Mouse (Mus musculus): ENCODE results near the gene Selenov. TPM values are rescaled to one million over a fixed set of nuclear protein-coding genes. Genes with fewer than 3 reads are reported as not detected.

Selenov gene
- total and polyA plus RNA-seq, 3 experiments, result not detected

DNA sequence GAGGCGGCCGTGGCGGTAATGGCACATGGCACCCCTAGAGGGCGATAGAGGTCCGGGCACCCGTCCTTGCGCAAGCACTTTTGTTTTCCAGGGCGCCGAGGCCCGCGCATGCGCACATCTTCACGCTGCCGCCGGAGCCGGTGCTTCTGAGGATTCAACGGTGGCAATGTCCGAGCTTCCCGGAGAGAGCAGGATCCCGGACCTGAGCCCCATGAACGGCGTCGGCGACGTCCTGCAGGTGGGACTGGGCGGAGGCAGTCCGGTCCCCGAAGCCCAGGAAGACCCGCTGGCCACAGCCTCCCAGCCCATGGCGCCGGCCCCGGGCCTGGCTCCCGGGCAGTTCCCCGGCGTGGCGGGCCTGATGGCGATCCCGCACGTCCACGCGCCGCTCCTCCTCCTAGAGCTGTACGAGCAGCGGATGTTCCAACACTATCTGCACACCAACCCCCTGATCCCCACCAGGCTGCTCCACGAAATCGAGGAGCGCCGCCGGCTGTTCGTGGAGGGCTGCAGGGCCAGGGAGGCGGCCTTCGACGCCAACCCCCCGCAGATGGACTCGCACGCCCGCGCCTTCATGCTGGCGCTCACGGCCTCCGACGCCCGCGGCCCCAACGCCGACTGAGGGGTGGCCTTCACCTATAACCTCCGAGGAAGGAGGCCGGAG lies 13.2 kb downstream of the Selenov start, which contains the start of gene Eid2b (continued):
- TF ChIP-seq UBTF (IDR thresholded peaks at IDR 0.05; ENCODE audit: borderline replicate concordance, insufficient read depth, low read depth, low read length), result no peak
- TF ChIP-seq TAL1 (IDR thresholded peaks at IDR 0.05; ENCODE audit: low read length), result no peak
- TF ChIP-seq MAX (IDR thresholded peaks at IDR 0.05; ENCODE audit: low read length), result peak; percentile 79
- no peak for TF ChIP-seq ZNF384 (IDR thresholded peaks at IDR 0.05; ENCODE audit: low read depth, low read length)

DNA sequence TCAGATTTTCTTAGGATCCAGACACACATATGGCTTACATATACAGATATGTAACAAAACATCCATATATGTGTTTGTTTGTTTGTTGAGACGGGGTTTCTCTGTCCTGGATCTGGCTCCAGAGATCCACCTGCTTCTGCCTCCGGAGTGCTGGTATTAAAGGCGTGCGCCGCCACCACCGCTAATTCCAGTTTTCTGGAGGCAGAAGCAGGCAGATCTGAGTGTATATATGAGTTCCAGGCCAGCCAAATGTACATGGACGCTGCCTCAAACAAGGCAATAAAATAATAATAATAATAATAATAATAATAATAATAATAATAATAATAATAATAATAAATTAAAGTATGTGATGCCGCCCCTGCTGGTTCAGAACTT lies 13.8 kb downstream of the Selenov start:
- no peak overlapping the region for H3K4me3 ChIP-seq (ENCODE audit: control insufficient read depth in 1 of 2, insufficient read depth in 1 of 2, low read depth in 2 of 2, low read length in 2 of 2)
- no peak for DNase-seq (ENCODE audit: low read depth, low spot score)
- TF ChIP-seq CHD1 (IDR thresholded peaks at IDR 0.05; ENCODE audit: low read depth, low read length), result no peak
- H3K36me3 ChIP-seq (ENCODE audit: control insufficient read depth in 1 of 2, insufficient read depth in 2 of 2, low read length in 2 of 2), result peaks cover 0 to 4% of the 10 kb centered on the region in 2 experiments; a peak in 1 of 4 replicates
- no peak overlapping the region for H3K27ac ChIP-seq (ENCODE audit: control insufficient read depth, low read depth, low read length)
- peaks cover 2% of the 10 kb centered on the region; the same call in 1 of the 2 replicates for H3K79me2 ChIP-seq (ENCODE audit: control insufficient read depth, insufficient read depth, low read length, poor library complexity)
- no peaks in the 10 kb centered on the region for H3K9me3 ChIP-seq (replicated peaks; ENCODE audit: insufficient read depth, low read length)
- H3K9ac ChIP-seq (ENCODE audit: control insufficient read depth, low read depth, low read length, poor library complexity, severe bottlenecking), result no peak overlapping the region
- H3K27me3 ChIP-seq (ENCODE audit: control insufficient read depth in 1 of 2, insufficient read depth in 2 of 2, low read length in 2 of 2), result no peaks in the 10 kb centered on the region
- peaks cover 0 to 7% of the 10 kb centered on the region in 2 experiments; a peak in 3 of 4 replicates for H3K4me1 ChIP-seq (ENCODE audit: control insufficient read depth in 1 of 2, insufficient read depth in 2 of 2, low read length in 2 of 2)

DNA sequence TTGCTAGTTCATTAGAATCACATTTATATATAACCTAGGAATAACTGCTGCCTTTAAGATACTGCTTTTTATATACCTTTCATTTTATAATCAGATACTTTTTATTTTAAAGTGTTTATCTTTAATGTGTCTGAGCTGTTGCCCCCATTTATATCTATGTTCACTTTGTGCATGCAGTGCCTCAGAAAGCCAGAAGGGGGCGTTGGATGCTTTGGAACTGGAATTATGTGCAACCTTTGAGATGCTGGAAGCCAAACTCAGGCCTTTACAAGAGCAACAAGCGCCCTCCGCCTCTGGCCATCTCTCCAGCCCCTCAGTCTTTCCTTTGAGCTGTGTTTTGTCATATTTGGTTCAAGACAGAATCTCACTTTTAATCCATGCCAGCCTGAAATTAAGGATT lies 19.2 kb downstream of the Selenov start:
- Histone ChIP-seq H3K9me3 (replicated peaks; ENCODE audit: insufficient read depth, low read length) (no peaks in the 10 kb centered on the region), H3K79me2 (ENCODE audit: control insufficient read depth, insufficient read depth, low read length, poor library complexity) (no peaks in the 10 kb centered on the region), H3K9ac (ENCODE audit: control insufficient read depth, low read depth, low read length, poor library complexity, severe bottlenecking) (no peak overlapping the region), H3K27ac (ENCODE audit: control insufficient read depth, low read depth, low read length) (no peak overlapping the region), H3K36me3 (ENCODE audit: control insufficient read depth in 1 of 2, insufficient read depth in 2 of 2, low read length in 2 of 2) (no peaks in the 10 kb centered on the region), H3K4me1 (ENCODE audit: control insufficient read depth in 1 of 2, insufficient read depth in 2 of 2, low read length in 2 of 2) (no peaks in the 10 kb centered on the region), H3K27me3 (ENCODE audit: control insufficient read depth in 1 of 2, insufficient read depth in 2 of 2, low read length in 2 of 2) (no peaks in the 10 kb centered on the region), H3K4me3 (ENCODE audit: control insufficient read depth in 1 of 2, insufficient read depth in 1 of 2, low read depth in 2 of 2, low read length in 2 of 2) (no peak overlapping the region)
- TF ChIP-seq CTCF (IDR thresholded peaks at IDR 0.05 in 2 of 3, conservative IDR thresholded peaks at IDR 0.05 in 1 of 3; ENCODE audit: control insufficient read depth in 1 of 3, insufficient read depth in 1 of 3, low read depth in 2 of 3, low read length in 3 of 3, poor library complexity in 1 of 3, severe bottlenecking in 1 of 3) (peak; percentile 29 to 45 (median 40)), MXI1 (IDR thresholded peaks at IDR 0.05; ENCODE audit: low read depth, low read length) (no peak), SMC3 (IDR thresholded peaks at IDR 0.05; ENCODE audit: low read depth, low read length) (peak; percentile 21; the same call in 1 of the 2 replicates)
- DNase-seq (ENCODE audit: low read depth, low spot score), result no peak

DNA sequence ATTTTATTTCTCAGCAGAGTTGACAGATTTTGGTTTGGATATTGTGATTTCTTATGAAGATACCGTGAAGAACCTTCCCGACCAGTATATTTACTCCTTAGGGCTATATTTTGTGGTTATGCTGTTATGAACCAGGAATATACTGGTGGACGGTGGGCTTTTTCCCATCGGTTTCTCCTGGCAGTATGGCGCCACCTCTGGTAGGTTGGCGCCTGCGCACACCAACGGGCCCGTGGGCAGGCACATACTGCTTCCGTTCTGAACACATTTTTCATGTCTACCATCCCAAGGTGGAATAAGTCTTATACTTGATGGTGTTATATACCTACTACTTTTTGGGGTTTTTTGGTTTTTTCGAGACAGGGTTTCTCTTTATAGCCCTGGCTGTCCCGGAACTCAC lies 21.6 kb downstream of the Selenov start:
- Histone ChIP-seq H3K4me1 (ENCODE audit: control insufficient read depth in 1 of 2, insufficient read depth in 2 of 2, low read length in 2 of 2) (no peaks in the 10 kb centered on the region), H3K36me3 (ENCODE audit: control insufficient read depth in 1 of 2, insufficient read depth in 2 of 2, low read length in 2 of 2) (no peaks in the 10 kb centered on the region), H3K27ac (ENCODE audit: control insufficient read depth, low read depth, low read length) (no peak overlapping the region), H3K9me3 (replicated peaks; ENCODE audit: insufficient read depth, low read length) (no peaks in the 10 kb centered on the region), H3K4me3 (ENCODE audit: control insufficient read depth in 1 of 2, insufficient read depth in 1 of 2, low read depth in 2 of 2, low read length in 2 of 2) (no peak overlapping the region), H3K9ac (ENCODE audit: control insufficient read depth, low read depth, low read length, poor library complexity, severe bottlenecking) (no peak overlapping the region), H3K79me2 (ENCODE audit: control insufficient read depth, insufficient read depth, low read length, poor library complexity) (no peaks in the 10 kb centered on the region), H3K27me3 (ENCODE audit: control insufficient read depth in 1 of 2, insufficient read depth in 2 of 2, low read length in 2 of 2) (no peaks in the 10 kb centered on the region)
- DNase-seq (ENCODE audit: low read depth, low spot score), result no peak
- TF ChIP-seq ZC3H11A (IDR thresholded peaks at IDR 0.05; ENCODE audit: low read depth, low read length) (no peak), CTCF (IDR thresholded peaks at IDR 0.05 in 2 of 3, conservative IDR thresholded peaks at IDR 0.05 in 1 of 3; ENCODE audit: control insufficient read depth in 1 of 3, insufficient read depth in 1 of 3, low read depth in 2 of 3, low read length in 3 of 3, poor library complexity in 1 of 3, severe bottlenecking in 1 of 3) (peak in 1 of 3 experiments; percentile 18; a peak in 1 of 6 replicates)

Data from MEL (cell line).